In genomic region chr1:163257298-163257697, GRCm38 (mm10) we compare ENCODE assay signal across 18 mouse cellular contexts. TPM values are rescaled to one million over a fixed set of nuclear protein-coding genes. Genes with fewer than 3 reads are reported as not detected.
DNase-seq lines count a peak whose midpoint lies in the region; ATAC-seq lines count a peak whose summit lies in the region.
"Had no signal": no experiment of that assay in that cellular context is flagged by ENCODE, and none has a peak within 500 bp of the region (broad histone marks: within the 10 kb centered on the region; RNA-seq: fewer than 3 reads in every experiment).

No protein-coding gene starts in this region.

- H3K36me3 ChIP-seq in forebrain, embryonic 14.5 days (ENCODE audit: control insufficient read depth, insufficient read depth, low read length) = 0 out of 2 replicates have a peak, but pooled peaks cover 3% of the 10 kb centered on the region
- peaks cover 79% of the 10 kb centered on the region for H3K36me3 ChIP-seq in forebrain, embryonic 10.5 days (replicated peaks)
- no peaks in the 10 kb centered on the region for H3K36me3 ChIP-seq in neural tube, embryonic 13.5 days
- H3K36me3 ChIP-seq in neural tube, embryonic 15.5 days = no peaks in the 10 kb centered on the region
- no peaks in the 10 kb centered on the region for H3K36me3 ChIP-seq in forebrain, embryonic 16.5 days (ENCODE audit: control insufficient read depth, insufficient read depth)
- H3K36me3 ChIP-seq in heart, embryonic 12.5 days = 0 out of 2 replicates have a peak, but pooled peaks cover 2% of the 10 kb centered on the region
- H3K36me3 ChIP-seq: intestine, embryonic 15.5 days; midbrain, embryonic 15.5 days had no signal

- no peaks in the 10 kb centered on the region for H3K27me3 ChIP-seq in forebrain, embryonic 14.5 days (replicated peaks; ENCODE audit: control insufficient read depth, insufficient read depth, low read length)
- no peaks in the 10 kb centered on the region for H3K27me3 ChIP-seq in forebrain, embryonic 10.5 days (ENCODE audit: poor library complexity, severe bottlenecking)
- no peaks in the 10 kb centered on the region for H3K27me3 ChIP-seq in neural tube, embryonic 13.5 days
- H3K27me3 ChIP-seq in neural tube, embryonic 15.5 days (replicated peaks) = no peaks in the 10 kb centered on the region
- no peaks in the 10 kb centered on the region for H3K27me3 ChIP-seq in forebrain, embryonic 16.5 days (replicated peaks; ENCODE audit: control insufficient read depth, insufficient read depth, low read length)
- no peaks in the 10 kb centered on the region for H3K27me3 ChIP-seq in heart, embryonic 12.5 days (replicated peaks)
- H3K27me3 ChIP-seq: intestine, embryonic 15.5 days; midbrain, embryonic 15.5 days had no signal

- H3K4me2 ChIP-seq in forebrain, embryonic 14.5 days (ENCODE audit: low read length) = no peak overlapping the region
- no peak overlapping the region for H3K4me2 ChIP-seq in neural tube, embryonic 13.5 days
- no peak overlapping the region for H3K4me2 ChIP-seq in neural tube, embryonic 15.5 days
- H3K4me2 ChIP-seq in forebrain, embryonic 16.5 days (ENCODE audit: low read length) = no peak overlapping the region
- H3K4me2 ChIP-seq in heart, embryonic 12.5 days = no peak overlapping the region
- H3K4me2 ChIP-seq: intestine, embryonic 15.5 days; liver, embryonic 11.5 days; midbrain, embryonic 15.5 days had no signal

- 21% methylated on average over 2 of the region's 2 CpGs for WGBS in forebrain, embryonic 14.5 days
- 82% methylated on average over 2 of the region's 2 CpGs for WGBS in forebrain, embryonic 10.5 days
- WGBS in neural tube, embryonic 13.5 days = 48% methylated on average over 2 of the region's 2 CpGs
- WGBS in neural tube, embryonic 15.5 days = 33% methylated on average over 2 of the region's 2 CpGs
- WGBS in forebrain, embryonic 16.5 days = 20% methylated on average over 2 of the region's 2 CpGs
- 71% methylated on average over 2 of the region's 2 CpGs for WGBS in heart, embryonic 12.5 days

- DNase-seq in forebrain, embryonic 14.5 days (ENCODE audit: low spot score) = peak; percentile 43
- DNase-seq in forebrain, embryonic 10.5 days (ENCODE audit: extremely low spot score, low spot score) = no peak
- DNase-seq in layer of hippocampus, adult 11-12 months (ENCODE audit: low spot score) = peak; percentile 7
- no peak for DNase-seq in layer of hippocampus, postnatal 25 days (ENCODE audit: extremely low spot score in 1 of 2, low spot score in 1 of 2)
- DNase-seq: gastrocnemius, postnatal 14 days; heart, adult 18-20 months; heart, postnatal 36 days; kidney, postnatal 36 days; lung, adult 18-20 months; lung, postnatal 14 days; right cerebral cortex, postnatal 14 days had no signal

- ATAC-seq in forebrain, embryonic 14.5 days = peak; percentile 46; the same call in 1 of the 2 replicates
- ATAC-seq in neural tube, embryonic 13.5 days (ENCODE audit: low read depth) = peak; percentile 53
- ATAC-seq in neural tube, embryonic 15.5 days (ENCODE audit: low FRiP score) = no peak
- peak; percentile 81 for ATAC-seq in forebrain, embryonic 16.5 days
- ATAC-seq in heart, embryonic 12.5 days (ENCODE audit: insufficient number of reproducible peaks, low FRiP score) = no peak
- ATAC-seq: intestine, embryonic 15.5 days; midbrain, embryonic 15.5 days had no signal

- no peak overlapping the region for H3K4me3 ChIP-seq in forebrain, embryonic 14.5 days (ENCODE audit: low read depth, low read length)
- no peak overlapping the region for H3K4me3 ChIP-seq in forebrain, embryonic 10.5 days
- no peak overlapping the region for H3K4me3 ChIP-seq in neural tube, embryonic 13.5 days
- H3K4me3 ChIP-seq in neural tube, embryonic 15.5 days (replicated peaks) = no peak overlapping the region
- H3K4me3 ChIP-seq in forebrain, embryonic 16.5 days (replicated peaks; ENCODE audit: low read length) = no peak overlapping the region
- H3K4me3 ChIP-seq in heart, embryonic 12.5 days = no peak overlapping the region
- H3K4me3 ChIP-seq: intestine, embryonic 15.5 days; midbrain, embryonic 15.5 days had no signal

- no peak overlapping the region for H3K9ac ChIP-seq in forebrain, embryonic 14.5 days (ENCODE audit: low read length)
- H3K9ac ChIP-seq in neural tube, embryonic 13.5 days = no peak overlapping the region
- H3K9ac ChIP-seq in neural tube, embryonic 15.5 days (replicated peaks) = no peak overlapping the region
- no peak overlapping the region for H3K9ac ChIP-seq in forebrain, embryonic 16.5 days (replicated peaks; ENCODE audit: low read depth, low read length)
- H3K9ac ChIP-seq in heart, embryonic 12.5 days = no peak overlapping the region
- H3K9ac ChIP-seq: intestine, embryonic 15.5 days; midbrain, embryonic 15.5 days had no signal

- H3K9me3 ChIP-seq in forebrain, embryonic 14.5 days (replicated peaks; ENCODE audit: control insufficient read depth, low read length) = no peaks in the 10 kb centered on the region
- no peaks in the 10 kb centered on the region for H3K9me3 ChIP-seq in forebrain, embryonic 10.5 days
- no peaks in the 10 kb centered on the region for H3K9me3 ChIP-seq in neural tube, embryonic 13.5 days
- H3K9me3 ChIP-seq in neural tube, embryonic 15.5 days (replicated peaks) = no peaks in the 10 kb centered on the region
- no peaks in the 10 kb centered on the region for H3K9me3 ChIP-seq in forebrain, embryonic 16.5 days (ENCODE audit: control insufficient read depth, low read length)
- H3K9me3 ChIP-seq in heart, embryonic 12.5 days (replicated peaks) = no peaks in the 10 kb centered on the region
- H3K9me3 ChIP-seq: intestine, embryonic 15.5 days; midbrain, embryonic 15.5 days had no signal

- no peak overlapping the region for H3K27ac ChIP-seq in forebrain, embryonic 14.5 days (ENCODE audit: low read depth, low read length)
- H3K27ac ChIP-seq in forebrain, embryonic 10.5 days = no peak overlapping the region
- no peak overlapping the region for H3K27ac ChIP-seq in neural tube, embryonic 13.5 days (replicated peaks)
- no peak overlapping the region for H3K27ac ChIP-seq in neural tube, embryonic 15.5 days (replicated peaks)
- H3K27ac ChIP-seq in forebrain, embryonic 16.5 days (ENCODE audit: low read length) = no peak overlapping the region
- H3K27ac ChIP-seq in heart, embryonic 12.5 days (ENCODE audit: poor library complexity, severe bottlenecking) = no peak overlapping the region
- H3K27ac ChIP-seq: intestine, embryonic 15.5 days; midbrain, embryonic 15.5 days had no signal

- no peaks in the 10 kb centered on the region for H3K4me1 ChIP-seq in forebrain, embryonic 14.5 days (ENCODE audit: control insufficient read depth, insufficient read depth, low read length)
- H3K4me1 ChIP-seq in forebrain, embryonic 10.5 days = no peaks in the 10 kb centered on the region
- no peaks in the 10 kb centered on the region for H3K4me1 ChIP-seq in neural tube, embryonic 13.5 days (replicated peaks)
- peaks cover 5% of the 10 kb centered on the region; the same call in 1 of the 2 replicates for H3K4me1 ChIP-seq in neural tube, embryonic 15.5 days
- peaks cover 6% of the 10 kb centered on the region; the same call in 1 of the 2 replicates for H3K4me1 ChIP-seq in forebrain, embryonic 16.5 days (replicated peaks; ENCODE audit: control insufficient read depth, insufficient read depth, low read length)
- no peaks in the 10 kb centered on the region for H3K4me1 ChIP-seq in heart, embryonic 12.5 days (replicated peaks)
- H3K4me1 ChIP-seq: intestine, embryonic 15.5 days; midbrain, embryonic 15.5 days had no signal

RNA-seq across cellular contexts. Expression of gene Prrx1, which starts 56.2 kb away (rescaled TPM):
- polyA plus RNA-seq in forebrain, embryonic 14.5 days (2014; fragmentation: Nextera tagmentation; extraction: Ambion mirVana) = 4.7 and 5.1 TPM in 2 replicates
- polyA plus RNA-seq in forebrain, embryonic 10.5 days (2016; fragmentation: Nextera tagmentation; extraction: Ambion mirVana) = 32.2 and 35.9 TPM in 2 replicates
- total RNA-seq in layer of hippocampus, postnatal 25 days (2021) = 1 to 10 TPM; 5.3 to 6.6 TPM
- polyA plus RNA-seq in neural tube, embryonic 13.5 days (2015; fragmentation: Nextera tagmentation; extraction: Ambion mirVana) = 5.6 and 13.7 TPM in 2 replicates
- 4.8 and 6.2 TPM in 2 replicates for polyA plus RNA-seq in neural tube, embryonic 15.5 days (2015; fragmentation: Nextera tagmentation; extraction: Ambion mirVana)
- polyA plus RNA-seq in forebrain, embryonic 16.5 days (2015; fragmentation: Nextera tagmentation; extraction: Ambion mirVana) = 3.4 and 6.3 TPM in 2 replicates
- polyA plus RNA-seq in heart, embryonic 12.5 days (2016; fragmentation: Nextera tagmentation; extraction: Ambion mirVana) = 7.5 and 9.4 TPM in 2 replicates

Comparison
In these comparisons a context has a peak if more than half of its experiments do, and no peak if none do; other contexts are left out.
1. ATAC-seq: peak in forebrain, embryonic 14.5 days (single experiment), neural tube, embryonic 13.5 days (single experiment) and forebrain, embryonic 16.5 days (single experiment); none in neural tube, embryonic 15.5 days (single experiment) and heart, embryonic 12.5 days (single experiment).
2. DNase-seq: peak in forebrain, embryonic 14.5 days (single experiment) and layer of hippocampus, adult 11-12 months (single experiment); none in forebrain, embryonic 10.5 days (single experiment) and layer of hippocampus, postnatal 25 days (0 of 2).